Mouse (Mus musculus): ENCODE measurements around the gene Tmem102.

The Tmem102 gene

GRCm38 (mm10) chr11:69818871-69819270 is 13.4 kb upstream of the Tmem102 start:
- DNase-seq (ENCODE audit: low spot score): no peak

- no peak for DNase-seq (ENCODE audit: low spot score)
Observed at GRCm38 (mm10) chr11:69818365-69818764, 12.9 kb upstream of the Tmem102 start, which contains the start of gene Spem2. Spem2 (minus strand) TSS chr11:69818465.

GRCm38 (mm10) chr11:69816520-69816919 is 11.1 kb upstream of the Tmem102 start:
- DNase-seq (ENCODE audit: low spot score): no peak

GRCm38 (mm10) chr11:69815155-69815554 is 9.7 kb upstream of the Tmem102 start, which contains the start of gene Gm39566:
Gm39566 (minus strand) TSS chr11:69815298.
- no peak for DNase-seq (ENCODE audit: low spot score)

GRCm38 (mm10) chr11:69810280-69810679 is 4.9 kb upstream of the Tmem102 start:
- DNase-seq (ENCODE audit: low spot score): no peak

GRCm38 (mm10) chr11:69807641-69808040 is 2.2 kb upstream of the Tmem102 start:
- DNase-seq (ENCODE audit: low spot score): peak; percentile 27

GRCm38 (mm10) chr11:69806378-69806777 is 954 bp upstream of the Tmem102 start:
- no peak for DNase-seq (ENCODE audit: low spot score)

- DNase-seq (ENCODE audit: low spot score): no peak
Observed at GRCm38 (mm10) chr11:69804652-69804940, 828 bp downstream of the Tmem102 start.

GRCm38 (mm10) chr11:69803786-69804651 is 1.4 kb downstream of the Tmem102 start:
- DNase-seq (ENCODE audit: low spot score): peak; percentile 61

- DNase-seq (ENCODE audit: low spot score): no peak
Observed at GRCm38 (mm10) chr11:69803328-69803727, 2.1 kb downstream of the Tmem102 start.

- no peak for DNase-seq (ENCODE audit: low spot score)
Observed at GRCm38 (mm10) chr11:69802648-69803105, 2.7 kb downstream of the Tmem102 start.

GRCm38 (mm10) chr11:69801379-69801977 is 3.9 kb downstream of the Tmem102 start, which contains the start of gene Fgf11:
Fgf11 (minus strand) TSS chr11:69801857.
- DNase-seq (ENCODE audit: low spot score): no peak

- no peak for DNase-seq (ENCODE audit: low spot score)
Observed at GRCm38 (mm10) chr11:69800392-69801197, 4.8 kb downstream of the Tmem102 start.

- DNase-seq (ENCODE audit: low spot score): no peak
Observed at GRCm38 (mm10) chr11:69800138-69800391, 5.4 kb downstream of the Tmem102 start.

- DNase-seq (ENCODE audit: low spot score): no peak
Observed at GRCm38 (mm10) chr11:69799394-69800137, 5.9 kb downstream of the Tmem102 start.

GRCm38 (mm10) chr11:69797924-69798323 is 7.5 kb downstream of the Tmem102 start:
- DNase-seq (ENCODE audit: low spot score): no peak

GRCm38 (mm10) chr11:69795983-69796435 is 9.4 kb downstream of the Tmem102 start:
- DNase-seq (ENCODE audit: low spot score): no peak

- peak; percentile 89 for DNase-seq (ENCODE audit: low spot score)
Observed at GRCm38 (mm10) chr11:69795168-69795982, 10.0 kb downstream of the Tmem102 start, which contains the start of gene Chrnb1. Chrnb1 (minus strand) TSS chr11:69795943.

- no peak for DNase-seq (ENCODE audit: low spot score)
Observed at GRCm38 (mm10) chr11:69793429-69793828, 12.0 kb downstream of the Tmem102 start.

GRCm38 (mm10) chr11:69791420-69791819 is 14.0 kb downstream of the Tmem102 start:
- DNase-seq (ENCODE audit: low spot score): no peak

- no peak for DNase-seq (ENCODE audit: low spot score)
Observed at GRCm38 (mm10) chr11:69789431-69789830, 16.0 kb downstream of the Tmem102 start.
